Mouse (Mus musculus): ENCODE data around the gene Ahcyl1. TPM values are rescaled to one million over a fixed set of nuclear protein-coding genes. Genes with fewer than 3 reads are reported as not detected.
A peak's percentile ranks its signal among the peaks of the same experiment; 100 is the strongest.

Ahcyl1 gene
- polyA plus RNA-seq, 1 experiment from 2014 or later: 105 TPM

DNA sequence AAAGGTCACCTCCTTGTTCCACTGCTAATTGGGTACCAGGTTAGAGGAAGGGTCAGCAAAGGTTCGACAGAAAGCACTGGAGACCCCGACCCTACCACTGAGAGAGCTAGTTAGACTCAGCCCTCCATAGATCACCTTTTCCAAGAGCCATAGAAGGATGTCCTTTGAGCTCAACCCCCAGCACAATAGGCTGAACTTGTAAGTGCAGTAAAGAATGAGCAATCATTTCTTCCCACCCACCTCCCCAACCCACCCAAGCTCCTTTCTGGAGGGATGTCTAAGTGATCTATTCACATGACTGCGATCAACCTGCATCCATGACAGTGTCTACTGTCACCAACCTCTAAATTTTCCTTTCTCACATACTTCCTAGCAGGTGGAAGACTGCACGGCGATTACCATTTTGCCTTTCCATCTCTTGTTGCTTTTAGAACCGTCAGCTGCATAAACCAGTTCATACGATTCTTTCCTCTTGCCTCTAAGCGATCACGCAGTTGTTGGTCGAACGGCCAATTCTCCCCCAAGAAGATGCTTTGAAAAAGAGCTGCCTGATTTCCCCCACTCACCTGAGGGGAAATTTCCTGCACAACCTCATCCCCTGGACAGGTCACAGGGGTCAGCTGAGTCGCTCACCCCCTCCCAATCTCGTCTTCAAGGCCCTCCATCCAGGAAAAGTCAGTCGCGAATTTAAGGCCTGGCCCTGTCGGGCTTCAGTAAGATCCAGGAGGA, 977 bp downstream of the Ahcyl1 start:
- Histone ChIP-seq H3K9me3 (replicated peaks; ENCODE audit: control insufficient read depth, low read length) (no peaks in the 10 kb centered on the region), H3K27me3 (replicated peaks; ENCODE audit: control insufficient read depth, insufficient read depth, low read length) (no peaks in the 10 kb centered on the region), H3K36me3 (ENCODE audit: control insufficient read depth, insufficient read depth, low read length) (no peaks in the 10 kb centered on the region), H3K27ac (ENCODE audit: low read depth, low read length) (peak overlapping the region; percentile 90), H3K9ac (ENCODE audit: low read length) (peak overlapping the region; percentile 96), H3K4me3 (ENCODE audit: low read depth, low read length) (peak overlapping the region; percentile 87), H3K4me1 (ENCODE audit: control insufficient read depth, insufficient read depth, low read length) (peaks cover 28% of the 10 kb centered on the region), H3K4me2 (ENCODE audit: low read length) (peak overlapping the region; percentile 76)
- no peak for ATAC-seq
- WGBS: 5% methylated on average over 16 of the region's 16 CpGs
- DNase-seq (ENCODE audit: low spot score): peak; percentile 46

DNA sequence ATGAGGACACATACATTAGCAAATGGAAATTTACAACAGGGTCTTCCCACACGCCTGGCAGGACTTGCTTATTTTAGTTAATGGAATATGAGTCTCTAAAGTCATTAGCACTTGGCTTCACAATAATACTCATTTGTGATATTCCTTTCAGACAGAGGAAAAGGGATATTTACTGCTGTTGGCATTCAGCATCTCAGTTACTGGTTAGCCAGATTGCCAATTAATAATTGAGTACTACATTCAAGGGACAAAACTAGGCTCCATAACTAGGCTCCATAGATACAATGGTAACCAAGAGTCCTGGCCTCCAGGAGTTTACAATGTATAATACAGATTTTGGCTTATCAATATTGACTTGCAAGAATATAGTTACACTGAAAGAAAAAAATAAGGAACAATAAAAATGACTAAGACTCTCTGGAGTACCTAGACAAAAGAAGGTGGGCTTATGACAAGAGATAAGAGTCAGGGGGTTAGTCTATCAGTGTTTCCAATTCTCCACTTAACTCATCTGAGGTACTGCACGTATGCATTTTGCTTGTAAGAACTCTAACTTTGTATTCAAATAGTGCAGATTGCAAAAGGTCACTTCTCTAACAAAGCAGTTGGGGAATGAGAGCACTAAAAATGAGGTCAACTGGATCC, 2.0 kb downstream of the Ahcyl1 start:
- no peak for DNase-seq (ENCODE audit: low spot score)
- Histone ChIP-seq H3K4me1 (ENCODE audit: control insufficient read depth, insufficient read depth, low read length) (peaks cover 33% of the 10 kb centered on the region), H3K4me3 (ENCODE audit: low read depth, low read length) (peak overlapping the region; percentile 87), H3K27ac (ENCODE audit: low read depth, low read length) (no peak overlapping the region), H3K9ac (ENCODE audit: low read length) (peak overlapping the region; percentile 96; the same call in 1 of the 2 replicates), H3K4me2 (ENCODE audit: low read length) (peak overlapping the region; percentile 76), H3K9me3 (replicated peaks; ENCODE audit: control insufficient read depth, low read length) (no peaks in the 10 kb centered on the region), H3K36me3 (ENCODE audit: control insufficient read depth, insufficient read depth, low read length) (no peaks in the 10 kb centered on the region), H3K27me3 (replicated peaks; ENCODE audit: control insufficient read depth, insufficient read depth, low read length) (no peaks in the 10 kb centered on the region)
- 67% methylated on average over 2 of the region's 2 CpGs for WGBS
- ATAC-seq: no peak

DNA sequence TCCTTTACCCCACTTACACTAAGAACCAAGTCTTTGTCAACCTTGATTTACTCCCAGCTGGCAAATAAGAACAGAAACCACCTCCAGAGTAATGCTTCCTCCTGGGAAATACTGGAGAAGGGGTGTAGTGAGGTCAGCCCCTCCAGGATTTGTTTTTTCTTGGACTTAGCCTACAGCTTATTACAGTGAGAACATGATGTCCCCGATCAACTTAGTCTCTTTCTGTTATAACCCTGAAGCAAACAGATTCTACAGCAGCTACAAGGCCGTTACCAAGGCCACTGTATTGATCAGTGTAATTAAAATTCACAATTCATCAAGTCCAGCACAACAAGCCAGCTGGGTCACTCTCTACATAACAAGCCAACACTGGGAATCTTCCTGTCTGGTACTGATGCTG, 6.0 kb downstream of the Ahcyl1 start:
- no peak for DNase-seq (ENCODE audit: low spot score)

DNA sequence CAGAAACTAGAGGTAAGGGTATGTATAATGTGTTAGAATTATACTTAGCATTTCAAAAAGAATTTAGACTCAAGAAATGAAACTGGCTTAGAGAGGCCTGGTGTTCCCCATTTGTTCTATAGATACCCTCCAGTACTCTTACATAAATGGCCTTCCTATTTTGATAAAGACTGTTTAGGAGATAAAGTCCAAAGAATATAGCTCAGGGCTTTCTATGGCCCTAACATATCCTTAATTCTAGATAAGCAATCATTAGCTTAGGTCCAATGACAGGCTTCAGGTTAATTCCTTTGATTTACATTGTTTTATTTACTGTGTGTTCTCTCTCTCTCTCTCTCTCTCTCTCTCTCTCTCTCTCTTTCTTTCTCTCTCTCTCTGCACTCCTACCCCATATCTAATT, 7.1 kb downstream of the Ahcyl1 start:
- DNase-seq (ENCODE audit: low spot score) (no peak), ATAC-seq (no peak)
- Histone ChIP-seq H3K36me3 (ENCODE audit: control insufficient read depth, insufficient read depth, low read length) (no peaks in the 10 kb centered on the region), H3K27ac (ENCODE audit: low read depth, low read length) (no peak overlapping the region), H3K4me3 (ENCODE audit: low read depth, low read length) (no peak overlapping the region), H3K4me2 (ENCODE audit: low read length) (no peak overlapping the region), H3K27me3 (replicated peaks; ENCODE audit: control insufficient read depth, insufficient read depth, low read length) (no peaks in the 10 kb centered on the region), H3K9me3 (replicated peaks; ENCODE audit: control insufficient read depth, low read length) (no peaks in the 10 kb centered on the region), H3K4me1 (ENCODE audit: control insufficient read depth, insufficient read depth, low read length) (peaks cover 23% of the 10 kb centered on the region), H3K9ac (ENCODE audit: low read length) (no peak overlapping the region)

More for the DNA sequence above, 6.0 kb downstream of the Ahcyl1 start:
- H3K27ac ChIP-seq (ENCODE audit: low read depth, low read length): no peak overlapping the region
- peak overlapping the region; percentile 13; the same call in 1 of the 2 replicates for H3K9ac ChIP-seq (ENCODE audit: low read length)
- WGBS: 70% methylated on average over 2 of the region's 2 CpGs
- no peaks in the 10 kb centered on the region for H3K9me3 ChIP-seq (replicated peaks; ENCODE audit: control insufficient read depth, low read length)
- no peak for ATAC-seq
- H3K36me3 ChIP-seq (ENCODE audit: control insufficient read depth, insufficient read depth, low read length): no peaks in the 10 kb centered on the region
- no peak overlapping the region for H3K4me2 ChIP-seq (ENCODE audit: low read length)
- no peaks in the 10 kb centered on the region for H3K27me3 ChIP-seq (replicated peaks; ENCODE audit: control insufficient read depth, insufficient read depth, low read length)
- peaks cover 35% of the 10 kb centered on the region for H3K4me1 ChIP-seq (ENCODE audit: control insufficient read depth, insufficient read depth, low read length)
- H3K4me3 ChIP-seq (ENCODE audit: low read depth, low read length): no peak overlapping the region

DNA sequence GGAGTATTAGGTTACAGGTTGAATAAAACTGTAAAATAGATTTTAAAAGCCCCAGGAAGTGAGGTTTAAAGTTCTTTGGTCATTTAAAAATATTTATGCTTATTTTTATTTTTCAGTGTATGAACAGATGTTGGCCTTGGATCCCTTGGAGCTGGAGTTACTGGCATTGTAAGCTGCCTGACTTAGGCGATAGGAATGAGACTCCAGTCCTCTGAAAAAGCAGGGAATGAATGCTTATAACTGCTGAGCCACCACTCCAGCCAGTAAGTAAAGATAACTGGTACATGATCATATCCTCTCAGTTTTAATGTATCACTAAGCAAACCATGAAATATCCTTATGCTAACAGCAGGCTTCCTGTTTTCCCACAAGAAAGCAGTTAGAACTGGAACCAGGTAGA, 8.1 kb downstream of the Ahcyl1 start:
- no peaks in the 10 kb centered on the region for H3K9me3 ChIP-seq (replicated peaks; ENCODE audit: control insufficient read depth, low read length)
- H3K27ac ChIP-seq (ENCODE audit: low read depth, low read length): no peak overlapping the region
- no peak overlapping the region for H3K4me3 ChIP-seq (ENCODE audit: low read depth, low read length)
- H3K4me1 ChIP-seq (ENCODE audit: control insufficient read depth, insufficient read depth, low read length): peaks cover 16% of the 10 kb centered on the region
- H3K9ac ChIP-seq (ENCODE audit: low read length): no peak overlapping the region
- H3K4me2 ChIP-seq (ENCODE audit: low read length): no peak overlapping the region
- ATAC-seq: no peak
- WGBS: 86% methylated on average over 1 of the region's 1 CpGs
- DNase-seq (ENCODE audit: low spot score): no peak
- H3K36me3 ChIP-seq (ENCODE audit: control insufficient read depth, insufficient read depth, low read length): no peaks in the 10 kb centered on the region
- H3K27me3 ChIP-seq (replicated peaks; ENCODE audit: control insufficient read depth, insufficient read depth, low read length): no peaks in the 10 kb centered on the region

DNA sequence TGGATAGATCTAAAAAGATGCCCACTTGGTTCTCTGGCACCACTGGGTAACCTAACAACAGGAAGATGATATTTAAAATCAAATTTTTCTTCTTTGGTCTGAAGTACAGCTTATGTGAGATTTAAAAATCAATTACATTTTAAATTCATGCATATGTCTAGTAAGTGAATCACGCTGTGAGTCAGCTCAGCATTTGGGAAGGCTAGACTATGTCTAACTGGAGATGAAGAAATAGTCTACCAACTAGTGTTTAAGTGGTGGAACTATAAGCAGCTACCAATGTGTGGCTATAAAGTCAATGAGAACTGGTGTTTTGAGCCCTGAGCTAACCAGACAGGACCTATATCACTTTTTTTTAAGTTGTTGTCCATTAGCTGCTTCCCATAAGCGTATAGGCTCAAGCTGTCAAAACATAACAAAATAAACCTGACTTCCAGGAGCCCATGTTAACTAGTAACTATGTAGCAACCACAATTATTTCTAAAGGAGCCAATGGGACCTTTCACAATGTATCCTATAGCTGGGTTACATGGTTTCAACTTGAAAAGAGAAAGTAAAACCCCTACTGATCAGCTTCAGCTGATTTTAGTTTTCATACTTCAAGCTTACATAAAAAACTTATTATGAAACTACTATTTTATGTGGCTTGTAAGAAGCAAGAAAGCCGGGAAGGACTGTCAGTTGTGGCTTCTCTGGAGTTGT, 9.9 kb downstream of the Ahcyl1 start:
- H3K4me2 ChIP-seq (ENCODE audit: low read length): no peak overlapping the region
- no peak overlapping the region for H3K4me3 ChIP-seq (ENCODE audit: low read depth, low read length)
- DNase-seq (ENCODE audit: low spot score) (no peak), ATAC-seq (no peak)
- H3K9ac ChIP-seq (ENCODE audit: low read length): no peak overlapping the region
- 97% methylated on average over 3 of the region's 3 CpGs for WGBS
- H3K27me3 ChIP-seq (replicated peaks; ENCODE audit: control insufficient read depth, insufficient read depth, low read length): no peaks in the 10 kb centered on the region
- H3K4me1 ChIP-seq (ENCODE audit: control insufficient read depth, insufficient read depth, low read length): peaks cover 20% of the 10 kb centered on the region
- no peaks in the 10 kb centered on the region for H3K9me3 ChIP-seq (replicated peaks; ENCODE audit: control insufficient read depth, low read length)
- no peaks in the 10 kb centered on the region for H3K36me3 ChIP-seq (ENCODE audit: control insufficient read depth, insufficient read depth, low read length)
- H3K27ac ChIP-seq (ENCODE audit: low read depth, low read length): no peak overlapping the region

DNA sequence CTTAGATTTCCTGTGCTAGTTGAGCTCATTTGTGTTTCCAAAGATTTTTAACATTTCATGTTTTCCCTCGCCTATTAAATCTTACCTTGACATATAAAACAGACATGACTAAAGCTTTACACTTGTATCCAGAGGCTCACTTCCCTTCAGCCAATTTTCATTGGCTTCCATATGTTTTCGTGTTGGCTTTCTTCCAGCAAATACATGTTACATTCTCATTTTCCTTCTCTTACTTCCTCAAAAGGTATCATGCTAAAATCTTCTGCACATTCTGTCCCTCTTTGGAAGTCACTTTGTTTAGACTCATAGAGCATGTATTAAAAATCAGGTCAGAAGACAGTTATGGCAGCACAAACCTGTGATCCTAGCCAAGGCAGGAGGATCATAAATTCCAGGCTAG, 10.7 kb downstream of the Ahcyl1 start:
- no peak for DNase-seq (ENCODE audit: low spot score)
- H3K36me3 ChIP-seq (ENCODE audit: control insufficient read depth, insufficient read depth, low read length): no peaks in the 10 kb centered on the region
- H3K27me3 ChIP-seq (replicated peaks; ENCODE audit: control insufficient read depth, insufficient read depth, low read length): no peaks in the 10 kb centered on the region
- no peak overlapping the region for H3K9ac ChIP-seq (ENCODE audit: low read length)
- H3K4me2 ChIP-seq (ENCODE audit: low read length): no peak overlapping the region
- no peak overlapping the region for H3K4me3 ChIP-seq (ENCODE audit: low read depth, low read length)
- WGBS: 87% methylated on average over 2 of the region's 2 CpGs
- no peak for ATAC-seq
- peaks cover 22% of the 10 kb centered on the region for H3K4me1 ChIP-seq (ENCODE audit: control insufficient read depth, insufficient read depth, low read length)
- H3K27ac ChIP-seq (ENCODE audit: low read depth, low read length): no peak overlapping the region
- no peaks in the 10 kb centered on the region for H3K9me3 ChIP-seq (replicated peaks; ENCODE audit: control insufficient read depth, low read length)

DNA sequence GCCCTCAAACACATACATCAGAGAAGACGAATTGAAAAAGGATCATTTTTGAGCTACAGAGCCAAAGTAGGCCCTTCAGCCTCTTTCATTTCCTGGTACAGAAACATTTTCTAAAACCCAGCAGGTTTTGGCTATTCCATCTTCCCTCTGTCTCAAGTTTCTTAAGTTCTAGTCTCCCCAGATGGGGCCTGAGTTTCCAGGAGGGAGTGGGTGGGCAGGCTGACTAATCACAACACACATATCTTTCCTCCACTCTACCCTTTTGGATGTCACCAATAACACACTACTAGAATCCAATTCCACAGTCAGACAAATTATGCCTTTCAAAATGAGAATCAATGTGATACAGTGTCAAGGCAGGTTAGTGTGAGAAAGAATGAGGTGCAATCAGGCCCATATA, 12.8 kb downstream of the Ahcyl1 start:
- Histone ChIP-seq H3K9me3 (replicated peaks; ENCODE audit: control insufficient read depth, low read length) (no peaks in the 10 kb centered on the region), H3K4me1 (ENCODE audit: control insufficient read depth, insufficient read depth, low read length) (peaks cover 19% of the 10 kb centered on the region), H3K9ac (ENCODE audit: low read length) (no peak overlapping the region), H3K27me3 (replicated peaks; ENCODE audit: control insufficient read depth, insufficient read depth, low read length) (no peaks in the 10 kb centered on the region), H3K36me3 (ENCODE audit: control insufficient read depth, insufficient read depth, low read length) (no peaks in the 10 kb centered on the region), H3K27ac (ENCODE audit: low read depth, low read length) (no peak overlapping the region), H3K4me2 (ENCODE audit: low read length) (no peak overlapping the region), H3K4me3 (ENCODE audit: low read depth, low read length) (no peak overlapping the region)
- WGBS: 94% methylated on average over 1 of the region's 1 CpGs
- DNase-seq (ENCODE audit: low spot score) (no peak), ATAC-seq (no peak)

Data from forebrain, embryonic 14.5 days (tissue).